Mouse (Mus musculus) forebrain, postnatal 0 days (tissue): Measurements from ENCODE around the gene Rbms3. TPM values are rescaled to one million over a fixed set of nuclear protein-coding genes. Genes with fewer than 3 reads are reported as not detected.

Experiments
- ATAC-seq: fragments of 200-750 bp; cut with Nextera tagmentation; 2 replicates; pipeline ENCODE4 v1.8.0; 2017; ENCODE audit warnings: mild to moderate bottlenecking, moderate library complexity
- DNase-seq: peaks from one replicate; pipeline ENCODE4 v3.0.0-alpha.2; 2015
- H3K27ac ChIP-seq: fragments of 300-500 bp; sonication (generic); 2 replicates; pipeline ENCODE4 v1.5.1; 2014; ENCODE audit warnings: low read depth, mild to moderate bottlenecking, antibody characterized with exemption, low read length, moderate library complexity, mixed read lengths
- H3K27me3 ChIP-seq: fragments of 300-500 bp; sonication (generic); 2 replicates; pipeline ENCODE4 v1.6.1; 2014; ENCODE audit warnings: mild to moderate bottlenecking, low read length, mixed read lengths; ENCODE audit not compliant: insufficient read depth
- H3K36me3 ChIP-seq: fragments of 300-500 bp; sonication (generic); 2 replicates; pipeline ENCODE4 v1.6.1; 2014; ENCODE audit warnings: mild to moderate bottlenecking, moderate library complexity; ENCODE audit not compliant: insufficient read depth
- H3K4me1 ChIP-seq: fragments of 300-500 bp; sonication (generic); 2 replicates; pipeline ENCODE4 v1.6.1; 2014; ENCODE audit warnings: antibody characterized with exemption; ENCODE audit not compliant: insufficient read depth
- H3K4me2 ChIP-seq: fragments of 300-500 bp; sonication (generic); 2 replicates; pipeline ENCODE4 v1.6.1; 2014; ENCODE audit warnings: low read depth, mild to moderate bottlenecking, moderate library complexity
- H3K4me3 ChIP-seq: fragments of 300-500 bp; sonication (generic); 2 replicates; pipeline ENCODE4 v1.5.1; 2014; ENCODE audit warnings: low read depth, low read length, mixed read lengths
- H3K9ac ChIP-seq: fragments of 300-500 bp; sonication (generic); 2 replicates; pipeline ENCODE4 v1.6.1; 2014; ENCODE audit warnings: mild to moderate bottlenecking
- H3K9me3 ChIP-seq: fragments of 300-500 bp; sonication (generic); 2 replicates; pipeline ENCODE4 v1.6.1; 2016; ENCODE audit warnings: low read length
- CTCF ChIP-seq: sonication (generic); IDR thresholded peaks from 2 replicates; pipeline ENCODE4 v1.5.1; 2016; ENCODE audit warnings: antibody characterized with exemption, control low read depth, low read depth
- WGBS: fragments of 180-500 bp; shearing (Covaris S2); extraction: QIAGEN DNeasy Blood & Tissue Kit; methylation state at CpG from one replicate; pipeline ENCODE4 v1.1.7; 2014; 5-methylcytosine and 5-hydroxymethylcytosine counted together
- polyA plus RNA-seq: library from polyadenylated mRNA; unstranded; fragments of >200 nt; fragmentation: Nextera tagmentation; extraction: Ambion mirVana; gene quantifications from 2 replicates; pipeline ENCODE4 v1.2.1, GENCODE M21; 2015
- total RNA-seq: library from RNA; depleted of rRNA; stranded (reverse); fragments of >200 nt; gene quantifications from 2 replicates; pipeline ENCODE4 v1.2.3, GENCODE M21; 2014

The Rbms3 gene
- total and polyA plus RNA-seq, 2 experiments from 2014 or later, result 29.9 to 38.8 TPM

- DNase-seq, result peak; percentile 82
- H3K9ac ChIP-seq, result no peak overlapping the region
- ATAC-seq, result peak; percentile 90
- H3K9me3 ChIP-seq, result no peaks in the 10 kb centered on the region
- H3K27ac ChIP-seq, result peak overlapping the region; percentile 4; the same call in 1 of the 2 replicates
- peak overlapping the region; percentile 15; the same call in 1 of the 2 replicates for H3K4me2 ChIP-seq
- H3K4me1 ChIP-seq, result peaks cover 6% of the 10 kb centered on the region
- 56% methylated on average over 14 of the region's 14 CpGs for WGBS
- H3K4me3 ChIP-seq, result no peak overlapping the region
- peak; percentile 24; the same call in 1 of the 2 replicates for TF ChIP-seq CTCF
- no peaks in the 10 kb centered on the region for H3K36me3 ChIP-seq
- H3K27me3 ChIP-seq, result peaks cover 4% of the 10 kb centered on the region; the same call in 1 of the 2 replicates
Measured at GRCm38 (mm10) chr9:117192565-117193540, 436.9 kb downstream of the Rbms3 start.

GRCm38 (mm10) chr9:117192093-117192492 lies 437.6 kb downstream of the Rbms3 start:
- DNase-seq (peak; percentile 83), ATAC-seq (peak; percentile 71)
- 26% methylated on average over 15 of the region's 15 CpGs for WGBS
- Histone ChIP-seq H3K27ac (peak overlapping the region; percentile 36; the same call in 1 of the 2 replicates), H3K9ac (no peak overlapping the region), H3K4me1 (peaks cover 6% of the 10 kb centered on the region), H3K4me3 (no peak overlapping the region), H3K9me3 (no peaks in the 10 kb centered on the region), H3K36me3 (no peaks in the 10 kb centered on the region), H3K27me3 (peaks cover 4% of the 10 kb centered on the region; the same call in 1 of the 2 replicates), H3K4me2 (no peak overlapping the region)
- no peak for TF ChIP-seq CTCF

DNA sequence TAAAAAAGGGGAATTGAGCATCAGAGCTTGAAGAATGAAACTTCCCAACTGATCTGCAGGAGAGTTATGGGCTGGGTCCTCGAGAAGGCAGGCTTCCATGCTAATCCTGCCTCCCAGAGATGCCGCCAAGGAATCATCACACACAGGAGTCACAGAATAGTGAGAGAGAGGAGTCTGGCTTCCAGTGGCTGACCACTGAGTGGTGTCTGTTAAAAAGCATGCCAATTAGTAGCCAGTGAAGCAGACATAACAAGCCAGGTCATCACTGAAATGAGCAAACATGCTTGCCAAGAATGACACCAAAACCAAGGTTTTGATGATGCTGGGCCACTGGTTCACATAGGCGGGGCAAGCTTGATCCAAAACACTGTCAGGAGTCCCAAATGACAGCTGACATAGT lies 441.3 kb downstream of the Rbms3 start:
- H3K27ac ChIP-seq, result no peak overlapping the region
- H3K9me3 ChIP-seq, result no peaks in the 10 kb centered on the region
- no peak overlapping the region for H3K9ac ChIP-seq
- TF ChIP-seq CTCF, result no peak
- no peak overlapping the region for H3K4me2 ChIP-seq
- no peaks in the 10 kb centered on the region for H3K36me3 ChIP-seq
- peaks cover 4% of the 10 kb centered on the region; the same call in 1 of the 2 replicates for H3K27me3 ChIP-seq
- DNase-seq, result no peak
- 71% methylated on average over 3 of the region's 3 CpGs for WGBS
- ATAC-seq, result no peak
- H3K4me3 ChIP-seq, result no peak overlapping the region
- H3K4me1 ChIP-seq, result peaks cover 6% of the 10 kb centered on the region

DNA sequence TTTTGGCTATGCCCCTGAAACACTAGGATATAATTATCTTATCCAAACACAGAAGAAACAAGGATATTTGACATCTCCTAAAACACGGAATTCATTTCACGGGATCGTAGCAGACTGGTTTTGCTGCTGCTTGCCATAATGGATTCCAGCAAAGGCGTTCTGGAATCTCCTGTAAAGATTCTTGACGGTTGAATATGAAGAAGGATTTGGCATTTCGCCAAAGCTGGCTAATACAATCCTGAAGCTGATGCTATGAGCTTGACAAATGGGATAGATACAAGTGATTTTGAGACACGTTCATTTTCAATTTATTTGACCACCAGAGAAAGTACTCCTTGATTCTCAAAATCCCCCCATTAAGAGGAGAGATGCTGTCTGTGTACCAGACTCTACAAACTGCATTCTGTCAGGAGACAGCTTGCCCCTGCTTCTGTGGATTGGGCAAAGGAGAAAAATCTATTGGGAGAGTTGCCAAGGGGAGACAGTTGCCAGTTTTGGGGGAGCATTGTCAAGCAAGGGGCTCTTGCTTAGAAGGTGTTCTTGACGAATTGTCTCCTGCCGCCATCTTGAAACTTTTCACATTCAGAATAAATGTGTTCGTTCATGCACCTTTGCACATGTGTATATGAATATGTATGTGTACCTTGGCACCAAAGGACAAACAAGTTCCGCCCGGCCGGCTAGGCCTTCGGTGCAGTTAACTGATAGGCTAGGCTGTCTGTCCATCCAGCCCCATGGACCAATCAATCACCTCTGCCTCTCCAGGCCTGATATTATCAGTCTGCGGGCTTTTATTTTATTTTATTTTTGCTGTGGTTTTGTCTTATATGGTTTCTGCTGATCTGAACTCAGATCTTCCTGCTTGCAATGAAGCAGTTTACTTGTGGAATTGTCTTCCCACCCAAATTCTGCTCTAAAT lies 442.3 kb downstream of the Rbms3 start:
- ATAC-seq (no peak), DNase-seq (peak; percentile 25)
- no peak overlapping the region for H3K27ac ChIP-seq
- H3K27me3 ChIP-seq, result peaks cover 4% of the 10 kb centered on the region; the same call in 1 of the 2 replicates
- no peak overlapping the region for H3K4me2 ChIP-seq
- no peak overlapping the region for H3K4me3 ChIP-seq
- TF ChIP-seq CTCF, result no peak
- H3K36me3 ChIP-seq, result no peaks in the 10 kb centered on the region
- no peak overlapping the region for H3K9ac ChIP-seq
- WGBS, result 71% methylated on average over 15 of the region's 15 CpGs
- H3K9me3 ChIP-seq, result no peaks in the 10 kb centered on the region
- no peaks in the 10 kb centered on the region for H3K4me1 ChIP-seq

GRCm38 (mm10) chr9:117180658-117181057 lies 449.1 kb downstream of the Rbms3 start:
- Histone ChIP-seq H3K27ac (no peak overlapping the region), H3K36me3 (no peaks in the 10 kb centered on the region), H3K4me3 (no peak overlapping the region), H3K9ac (no peak overlapping the region), H3K4me1 (no peaks in the 10 kb centered on the region), H3K27me3 (no peaks in the 10 kb centered on the region; the same call in 1 of the 2 replicates), H3K9me3 (no peaks in the 10 kb centered on the region), H3K4me2 (no peak overlapping the region)
- 91% methylated on average over 7 of the region's 7 CpGs for WGBS
- no peak for TF ChIP-seq CTCF
- DNase-seq (no peak), ATAC-seq (no peak)

DNA sequence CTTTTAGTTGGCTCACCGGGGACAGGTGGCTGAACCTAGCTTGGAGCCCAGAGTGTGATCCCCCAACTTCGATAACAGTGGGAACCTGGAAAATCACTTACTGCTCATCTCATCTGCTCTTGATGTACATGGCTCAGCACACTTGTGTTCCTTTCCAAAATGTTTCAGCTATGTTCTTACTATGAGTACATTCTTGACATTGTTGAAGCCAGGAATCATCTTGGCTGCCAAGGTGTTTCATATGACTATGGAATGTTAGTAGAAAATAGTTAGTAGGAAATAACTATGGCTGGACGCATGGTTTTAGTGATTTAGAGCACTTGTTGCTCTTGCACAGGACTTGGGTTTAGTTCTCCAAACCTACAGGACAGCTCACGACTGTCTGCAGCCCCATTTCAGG lies 451.3 kb downstream of the Rbms3 start:
- Histone ChIP-seq H3K4me1 (no peaks in the 10 kb centered on the region), H3K9me3 (no peaks in the 10 kb centered on the region), H3K4me3 (no peak overlapping the region), H3K36me3 (no peaks in the 10 kb centered on the region), H3K27me3 (no peaks in the 10 kb centered on the region; the same call in 1 of the 2 replicates), H3K27ac (no peak overlapping the region), H3K9ac (no peak overlapping the region), H3K4me2 (no peak overlapping the region)
- ATAC-seq, result no peak
- TF ChIP-seq CTCF, result no peak
- no peak for DNase-seq
- WGBS, result 93% methylated on average over 4 of the region's 4 CpGs
